Comparison of ENCODE assay signal across 11 mouse cellular contexts in genomic region chr4:111485189-111485588, GRCm38 (mm10).
DNase-seq lines count a peak whose midpoint lies in the region; ATAC-seq and TF ChIP-seq lines count a peak whose summit lies in the region.
"Had no signal": no experiment of that assay in that cellular context is flagged by ENCODE, and none has a peak within 500 bp of the region (broad histone marks: within the 10 kb centered on the region; RNA-seq: fewer than 3 reads in every experiment).

No protein-coding gene starts in this region.

- no peaks in the 10 kb centered on the region for H3K9me3 ChIP-seq in embryonic facial prominence, embryonic 10.5 days
- H3K9me3 ChIP-seq in limb, embryonic 13.5 days = no peaks in the 10 kb centered on the region

- H3K27me3 ChIP-seq in kidney, adult 2 months (replicated peaks; ENCODE audit: control insufficient read depth, insufficient read depth, low read length) = no peaks in the 10 kb centered on the region
- no peaks in the 10 kb centered on the region for H3K27me3 ChIP-seq in embryonic facial prominence, embryonic 10.5 days (replicated peaks; ENCODE audit: low read depth, poor library complexity, severe bottlenecking)
- no peaks in the 10 kb centered on the region for H3K27me3 ChIP-seq in limb, embryonic 13.5 days

- no peak for TF ChIP-seq POLR2A in kidney, adult 2 months (IDR thresholded peaks at IDR 0.05; ENCODE audit: low read depth, low read length)

- 58% methylated on average over 5 of the region's 5 CpGs for WGBS in kidney, adult 2 months
- WGBS in embryonic facial prominence, embryonic 10.5 days = 54% methylated on average over 5 of the region's 5 CpGs
- whole genome bisulfite sequencing in limb, embryonic 13.5 days = 50% methylated on average over 5 of the region's 5 CpGs

- H3K4me3 ChIP-seq in kidney, adult 2 months (ENCODE audit: insufficient read depth, low read depth, low read length) = no peak overlapping the region
- H3K4me3 ChIP-seq in embryonic facial prominence, embryonic 10.5 days = no peak overlapping the region
- no peak overlapping the region for H3K4me3 ChIP-seq in limb, embryonic 13.5 days
- no peak overlapping the region for H3K4me3 ChIP-seq in left cerebral cortex, adult 2 months
- H3K4me3 ChIP-seq: erythroblast, embryonic 14.5 days; myocyte had no signal

- intact Hi-C loops in left cerebral cortex, adult 2 months (cut with DNase I) = no loop called here

- H3K9ac ChIP-seq in limb, embryonic 13.5 days = no peak overlapping the region

- no peak for TF ChIP-seq CTCF in kidney, adult 2 months (conservative IDR thresholded peaks at IDR 0.05; ENCODE audit: insufficient read depth, insufficient read length, low read depth, low read length)
- TF ChIP-seq CTCF in left cerebral cortex, adult 2 months (IDR thresholded peaks at IDR 0.05) = no peak

- H3K27ac ChIP-seq in kidney, adult 2 months (ENCODE audit: insufficient read depth, low read depth, low read length) = no peak overlapping the region
- peak overlapping the region; percentile 5; the same call in 1 of the 2 replicates for H3K27ac ChIP-seq in embryonic facial prominence, embryonic 10.5 days (replicated peaks)
- H3K27ac ChIP-seq in limb, embryonic 13.5 days = no peak overlapping the region
- H3K27ac ChIP-seq in left cerebral cortex, adult 2 months = no peak overlapping the region

- H3K36me3 ChIP-seq in kidney, adult 2 months (ENCODE audit: control insufficient read depth, insufficient read depth, low read length) = no peaks in the 10 kb centered on the region
- no peaks in the 10 kb centered on the region for H3K36me3 ChIP-seq in embryonic facial prominence, embryonic 10.5 days (replicated peaks)
- no peaks in the 10 kb centered on the region for H3K36me3 ChIP-seq in limb, embryonic 13.5 days

- peak; percentile 38; the same call in 1 of the 2 replicates for ATAC-seq in limb, embryonic 13.5 days (ENCODE audit: low FRiP score, low read depth)

- no peaks in the 10 kb centered on the region for H3K4me1 ChIP-seq in kidney, adult 2 months (ENCODE audit: control insufficient read depth, insufficient read depth, low read length)
- peaks cover 30% of the 10 kb centered on the region for H3K4me1 ChIP-seq in embryonic facial prominence, embryonic 10.5 days
- peaks cover 13% of the 10 kb centered on the region for H3K4me1 ChIP-seq in limb, embryonic 13.5 days

- H3K4me2 ChIP-seq in limb, embryonic 13.5 days (replicated peaks) = no peak overlapping the region

- DNase-seq in kidney, postnatal 14 days = peak; percentile 5
- DNase-seq in kidney, adult 2 months = no peak
- peak; percentile 34 for DNase-seq in embryonic facial prominence, embryonic 10.5 days (ENCODE audit: low spot score)
- DNase-seq in gastrocnemius, adult 18-20 months (ENCODE audit: low spot score) = peak; percentile 21
- DNase-seq in left cerebral cortex, adult 2 months (ENCODE audit: extremely low spot score in 1 of 2, low spot score in 2 of 2) = no peak
- DNase-seq in layer of hippocampus, adult 11-12 months (ENCODE audit: low spot score) = no peak
- DNase-seq in urinary bladder, postnatal 25 days (ENCODE audit: low spot score) = no peak
- DNase-seq: liver had no signal

Comparison
In these comparisons a context has a peak if more than half of its experiments do, and no peak if none do; other contexts are left out.
1. DNase-seq: peak in kidney, postnatal 14 days (single experiment), embryonic facial prominence, embryonic 10.5 days (single experiment) and gastrocnemius, adult 18-20 months (single experiment); none in kidney, adult 2 months (single experiment), left cerebral cortex, adult 2 months (0 of 2), layer of hippocampus, adult 11-12 months (single experiment) and urinary bladder, postnatal 25 days (single experiment).